Mouse (Mus musculus) stomach, postnatal 0 days (tissue): ENCODE measurements around the gene Tpo. TPM values are rescaled to one million over a fixed set of nuclear protein-coding genes. Genes with fewer than 3 reads are reported as not detected.

ENCODE experiments used
- ATAC-seq: fragments of 200-750 bp; cut with Nextera tagmentation; 2 replicates; pipeline ENCODE4 v1.8.0; 2017; ENCODE audit not compliant: low FRiP score, low TSS enrichment
- DNase-seq: peaks from one replicate; pipeline ENCODE4 v3.0.0-alpha.2; 2016; ENCODE audit warnings: low spot score
- H3K27ac ChIP-seq: fragments of 300-500 bp; sonication (generic); replicated peaks from 2 replicates; pipeline ENCODE4 v1.5.1; 2014; ENCODE audit warnings: mild to moderate bottlenecking, control low read depth
- H3K27me3 ChIP-seq: fragments of 300-500 bp; sonication (generic); 2 replicates; pipeline ENCODE4 v1.6.1; 2014; ENCODE audit warnings: low read length; ENCODE audit not compliant: control insufficient read depth, insufficient read depth
- H3K36me3 ChIP-seq: fragments of 300-500 bp; sonication (generic); 2 replicates; pipeline ENCODE4 v1.6.1; 2014; ENCODE audit warnings: low read length, mixed read lengths; ENCODE audit not compliant: control insufficient read depth, insufficient read depth
- H3K4me1 ChIP-seq: fragments of 300-500 bp; sonication (generic); replicated peaks from 2 replicates; pipeline ENCODE4 v1.6.1; 2014; ENCODE audit warnings: antibody characterized with exemption; ENCODE audit not compliant: control insufficient read depth, insufficient read depth
- H3K4me2 ChIP-seq: fragments of 300-500 bp; sonication (generic); replicated peaks from 2 replicates; pipeline ENCODE4 v1.6.1; 2014; ENCODE audit warnings: low read depth, mild to moderate bottlenecking, control low read depth, moderate library complexity
- H3K4me3 ChIP-seq: fragments of 300-500 bp; sonication (generic); 2 replicates; pipeline ENCODE4 v1.5.1; 2014; ENCODE audit warnings: low read depth, low read length, control low read depth
- H3K9ac ChIP-seq: fragments of 300-500 bp; sonication (generic); 2 replicates; pipeline ENCODE4 v1.6.1; 2014; ENCODE audit warnings: mild to moderate bottlenecking, low read length, control low read depth, mixed read lengths
- H3K9me3 ChIP-seq: fragments of 300-500 bp; sonication (generic); 2 replicates; pipeline ENCODE4 v1.6.1; 2016; ENCODE audit warnings: low read length; ENCODE audit not compliant: control insufficient read depth
- CTCF ChIP-seq: IDR thresholded peaks from 2 replicates; pipeline ENCODE4 v1.5.1; 2016; ENCODE audit warnings: antibody characterized with exemption, low read depth, mild to moderate bottlenecking, moderate library complexity
- EP300 ChIP-seq: optimal IDR thresholded peaks from 2 replicates; pipeline ENCODE3; 2016; ENCODE audit warnings: antibody characterized with exemption
- WGBS: fragments of 180-500 bp; shearing (Covaris S2); extraction: QIAGEN DNeasy Blood & Tissue Kit; methylation state at CpG from one replicate; pipeline ENCODE4 v1.1.7; 2014; 5-methylcytosine and 5-hydroxymethylcytosine counted together
- polyA plus RNA-seq: library from polyadenylated mRNA; unstranded; fragments of >200 nt; fragmentation: Nextera tagmentation; extraction: Ambion mirVana; gene quantifications from 2 replicates; pipeline ENCODE4 v1.2.1, GENCODE M21; 2015

Tpo gene
- polyA plus RNA-seq, 1 experiment from 2014 or later = not detected

DNA sequence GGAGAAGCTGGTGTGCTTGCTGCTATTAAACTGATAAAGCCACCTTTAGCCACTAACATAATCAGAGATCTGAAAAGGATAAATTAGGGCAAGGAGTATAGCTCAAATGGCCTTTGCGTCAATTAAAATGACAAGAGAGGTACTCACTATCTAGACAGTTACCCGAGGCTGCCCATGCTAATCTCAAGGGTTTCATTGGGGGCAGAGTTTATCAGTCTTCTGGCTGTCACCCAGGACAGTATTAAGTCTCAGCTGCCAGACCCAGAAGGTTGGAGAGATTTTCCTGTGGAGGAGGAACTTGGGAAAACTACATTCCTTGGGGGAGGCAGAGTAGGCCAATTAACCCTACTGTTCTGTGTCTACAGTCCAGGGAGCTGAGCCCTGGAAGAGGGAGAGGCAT, 63.1 kb downstream of the Tpo start:
- ATAC-seq (no peak), DNase-seq (no peak)
- Histone ChIP-seq H3K4me3 (no peak overlapping the region), H3K36me3 (no peaks in the 10 kb centered on the region), H3K27ac (no peak overlapping the region), H3K27me3 (no peaks in the 10 kb centered on the region), H3K4me1 (no peaks in the 10 kb centered on the region), H3K9me3 (no peaks in the 10 kb centered on the region), H3K4me2 (no peak overlapping the region), H3K9ac (no peak overlapping the region)
- WGBS = 42% methylated on average over 2 of the region's 2 CpGs
- TF ChIP-seq CTCF (no peak), EP300 (no peak)

DNA sequence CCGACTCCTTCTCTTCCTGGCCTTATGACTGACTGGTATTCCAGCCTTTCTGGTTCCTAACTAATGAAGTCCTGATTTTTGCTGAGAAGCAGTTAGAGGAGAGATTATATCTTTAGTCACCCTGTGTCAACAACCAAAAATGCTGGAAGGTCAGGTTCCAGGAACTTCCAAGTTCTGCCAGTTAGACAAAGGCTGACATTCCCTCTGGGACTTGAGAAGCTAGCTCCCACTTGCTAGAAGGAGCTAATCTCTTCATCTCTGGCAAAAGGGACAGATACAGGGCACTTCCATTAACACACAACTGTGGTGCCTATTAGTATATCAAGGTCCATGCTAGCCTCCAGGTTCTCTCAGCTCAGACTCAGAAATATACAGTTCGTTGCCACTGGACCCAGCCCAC, 64.6 kb downstream of the Tpo start:
- Histone ChIP-seq H3K27ac (no peak overlapping the region), H3K4me1 (no peaks in the 10 kb centered on the region), H3K9ac (no peak overlapping the region), H3K4me3 (no peak overlapping the region), H3K36me3 (no peaks in the 10 kb centered on the region), H3K4me2 (no peak overlapping the region), H3K9me3 (no peaks in the 10 kb centered on the region), H3K27me3 (no peaks in the 10 kb centered on the region)
- DNase-seq (no peak), ATAC-seq (no peak)
- WGBS = 65% methylated on average over 2 of the region's 2 CpGs
- TF ChIP-seq CTCF = no peak
- TF ChIP-seq EP300 = no peak

DNA sequence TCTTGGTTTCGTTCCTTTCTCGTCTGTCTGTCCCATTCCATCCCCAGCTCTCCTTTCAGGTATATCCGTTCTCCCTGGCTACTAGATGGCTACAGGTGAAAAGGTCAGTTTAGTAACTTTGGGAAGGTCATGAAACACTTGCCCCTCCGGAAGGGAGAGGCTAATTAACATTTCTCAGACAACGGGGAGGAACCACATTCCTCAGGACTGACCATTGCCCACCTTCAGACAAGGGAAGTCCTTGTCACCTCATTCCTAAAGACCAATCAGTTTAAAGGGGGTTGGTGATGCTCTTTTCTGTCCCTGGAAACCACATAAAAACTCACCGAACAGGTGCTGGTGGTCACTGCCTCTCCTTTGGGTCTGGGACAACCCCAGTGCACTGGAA, 70.3 kb downstream of the Tpo start:
- TF ChIP-seq CTCF (no peak), EP300 (no peak)
- whole genome bisulfite sequencing = 25% methylated on average over 6 of the region's 6 CpGs
- Histone ChIP-seq H3K27ac (no peak overlapping the region), H3K4me2 (no peak overlapping the region), H3K9me3 (no peaks in the 10 kb centered on the region), H3K36me3 (no peaks in the 10 kb centered on the region), H3K4me1 (no peaks in the 10 kb centered on the region), H3K4me3 (no peak overlapping the region), H3K27me3 (no peaks in the 10 kb centered on the region), H3K9ac (no peak overlapping the region)
- DNase-seq (no peak), ATAC-seq (no peak)

DNA sequence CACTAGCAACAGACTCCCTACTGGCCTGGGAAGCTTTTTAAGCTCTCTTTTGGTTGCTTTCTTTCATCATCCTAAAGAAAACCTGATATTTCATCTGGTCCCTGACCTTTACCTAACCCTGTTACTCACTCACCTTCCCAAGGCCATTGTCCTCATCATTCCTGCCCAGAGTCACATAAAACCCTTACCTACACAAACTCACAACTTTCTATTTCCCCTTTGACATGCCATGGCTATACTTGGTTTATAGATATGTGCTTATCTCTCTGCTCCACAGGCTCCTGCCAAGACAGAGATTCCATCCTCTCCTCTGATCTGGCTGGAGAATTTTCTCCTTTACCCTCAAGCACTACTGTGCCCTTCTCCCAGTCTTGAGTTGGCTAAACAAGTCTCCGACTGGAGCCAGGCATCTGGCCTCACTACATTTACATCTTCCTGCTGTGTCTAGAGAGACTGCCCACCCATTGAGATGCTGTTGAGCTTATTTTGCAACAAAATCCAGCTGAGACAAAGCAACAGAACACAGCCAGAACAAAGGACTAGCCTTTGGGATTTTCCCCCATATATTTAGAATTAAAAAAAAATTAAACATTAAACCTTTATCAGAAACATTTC, 70.8 kb downstream of the Tpo start:
- Histone ChIP-seq H3K4me3 (no peak overlapping the region), H3K27ac (no peak overlapping the region), H3K36me3 (no peaks in the 10 kb centered on the region), H3K27me3 (no peaks in the 10 kb centered on the region), H3K9me3 (no peaks in the 10 kb centered on the region), H3K4me1 (no peaks in the 10 kb centered on the region), H3K4me2 (no peak overlapping the region), H3K9ac (no peak overlapping the region)
- no peak for TF ChIP-seq CTCF
- no peak for TF ChIP-seq EP300
- WGBS = 19% methylated on average over 1 of the region's 1 CpGs
- ATAC-seq (no peak), DNase-seq (no peak)

DNA sequence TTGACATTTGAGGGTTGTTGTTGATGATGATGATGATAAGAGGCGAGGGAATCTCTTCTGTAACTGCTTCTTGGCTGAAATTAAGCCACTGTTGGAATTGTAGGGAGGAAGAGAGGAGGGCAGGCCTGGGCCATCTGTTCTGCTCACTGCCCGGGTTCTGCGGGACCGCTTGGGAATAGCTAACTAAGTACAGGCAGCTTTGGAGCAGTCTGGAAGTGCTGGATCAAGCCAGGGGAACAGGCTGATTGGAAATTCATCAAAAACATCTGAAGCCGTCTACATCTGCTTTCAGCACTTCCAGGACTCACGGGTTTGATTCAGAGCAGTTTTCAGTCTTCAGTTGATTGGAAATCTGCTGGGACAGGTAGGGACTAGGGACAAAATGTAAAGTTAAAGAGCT, 74.4 kb downstream of the Tpo start:
- 47% methylated on average over 6 of the region's 6 CpGs for WGBS
- Histone ChIP-seq H3K4me2 (no peak overlapping the region), H3K9ac (no peak overlapping the region), H3K4me3 (no peak overlapping the region), H3K27me3 (no peaks in the 10 kb centered on the region), H3K36me3 (no peaks in the 10 kb centered on the region), H3K4me1 (no peaks in the 10 kb centered on the region), H3K27ac (no peak overlapping the region), H3K9me3 (no peaks in the 10 kb centered on the region)
- DNase-seq (no peak), ATAC-seq (no peak)
- TF ChIP-seq CTCF = no peak
- TF ChIP-seq EP300 = no peak

DNA sequence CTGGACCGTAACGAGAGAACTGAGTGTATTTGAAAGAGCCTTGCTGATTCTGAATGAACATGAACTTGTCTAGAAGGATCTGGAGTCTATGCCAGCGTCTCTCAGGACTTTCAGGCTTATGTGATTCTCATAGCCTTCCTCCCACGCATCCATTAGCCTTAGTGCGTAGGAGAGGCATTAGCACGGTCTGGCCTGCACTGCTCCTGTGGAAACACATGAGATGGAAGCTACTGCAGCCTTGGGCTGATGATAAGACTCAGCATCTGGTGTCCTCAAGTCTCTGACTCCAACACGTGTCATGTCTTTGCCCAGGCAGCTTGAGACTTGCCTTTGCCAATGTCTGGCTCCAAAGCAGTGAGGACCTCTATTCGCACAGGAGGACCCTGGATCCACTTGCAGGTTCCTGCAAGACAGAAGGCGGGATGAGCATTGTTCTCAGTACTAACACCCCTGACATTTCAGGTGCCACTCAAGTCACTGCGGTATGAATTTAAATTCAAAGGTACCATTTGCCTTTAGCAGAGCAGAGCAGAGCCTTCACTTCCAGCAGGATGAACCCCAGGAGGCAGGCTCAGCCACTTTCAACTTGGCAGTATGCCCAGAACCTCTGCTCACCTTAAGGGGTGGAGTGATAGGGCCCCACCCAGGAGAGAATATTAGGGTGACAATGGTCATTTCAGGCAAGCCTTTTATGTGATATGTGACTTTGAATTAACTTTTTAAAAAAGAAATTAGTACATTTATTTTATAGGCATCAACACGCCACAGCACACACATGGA, 77.5 kb downstream of the Tpo start:
- no peak overlapping the region for H3K27ac ChIP-seq
- WGBS = 71% methylated on average over 11 of the region's 11 CpGs
- no peaks in the 10 kb centered on the region for H3K36me3 ChIP-seq
- no peak overlapping the region for H3K4me3 ChIP-seq
- H3K4me1 ChIP-seq = no peaks in the 10 kb centered on the region
- H3K27me3 ChIP-seq = no peaks in the 10 kb centered on the region
- no peak overlapping the region for H3K4me2 ChIP-seq
- no peak for ATAC-seq
- no peaks in the 10 kb centered on the region for H3K9me3 ChIP-seq
- DNase-seq = no peak
- H3K9ac ChIP-seq = no peak overlapping the region
- TF ChIP-seq EP300 (no peak), CTCF (no peak)
